Mouse (Mus musculus): Measurements from ENCODE around the gene Cpxm2. TPM values are rescaled to one million over a fixed set of nuclear protein-coding genes. Genes with fewer than 3 reads are reported as not detected.

The Cpxm2 gene
- polyA plus RNA-seq, 1 experiment from 2014 or later = 0.61 TPM

GRCm38 (mm10) chr7:132174296-132174695, 19.8 kb upstream of the Cpxm2 start:
- ATAC-seq (no peak), DNase-seq (ENCODE audit: low spot score) (no peak)
- no peak overlapping the region for H3K27ac ChIP-seq (ENCODE audit: low read length)
- WGBS = 84% methylated on average over 2 of the region's 2 CpGs
- H3K4me3 ChIP-seq (ENCODE audit: low read depth, low read length) = no peak overlapping the region
- H3K9me3 ChIP-seq (ENCODE audit: low read length) = no peaks in the 10 kb centered on the region
- no peaks in the 10 kb centered on the region for H3K36me3 ChIP-seq (ENCODE audit: insufficient read depth, low read length)
- no peaks in the 10 kb centered on the region for H3K4me1 ChIP-seq (ENCODE audit: insufficient read depth, low read depth, low read length)
- no peak overlapping the region for H3K9ac ChIP-seq (replicated peaks; ENCODE audit: low read depth)
- H3K27me3 ChIP-seq (replicated peaks; ENCODE audit: insufficient read depth, low read length) = no peaks in the 10 kb centered on the region
- no peak overlapping the region for H3K4me2 ChIP-seq (replicated peaks; ENCODE audit: low read depth, low read length)
- TF ChIP-seq EP300 (IDR thresholded peaks at IDR 0.05) = no peak
- no peak for TF ChIP-seq CTCF (IDR thresholded peaks at IDR 0.05)

DNA sequence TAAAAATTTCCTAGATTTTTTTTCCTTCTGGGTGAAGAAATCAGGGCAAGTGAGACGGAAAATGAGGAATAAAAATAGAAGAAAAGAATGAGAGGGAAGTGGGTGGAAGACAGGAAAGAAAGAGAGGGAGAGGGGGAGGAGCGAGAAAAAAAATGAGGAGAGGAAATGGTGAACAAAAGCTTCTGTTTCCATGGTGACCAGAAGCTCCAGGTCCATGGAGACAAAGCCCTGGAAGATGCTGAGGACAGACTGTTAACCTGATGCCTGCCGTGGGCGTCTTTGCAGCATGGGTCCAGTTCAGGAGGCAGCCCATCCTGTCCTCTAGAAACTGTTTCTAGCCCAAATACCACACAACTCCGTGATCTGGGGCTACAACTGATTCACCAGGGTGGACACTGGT, 17.7 kb upstream of the Cpxm2 start:
- Histone ChIP-seq H3K4me1 (ENCODE audit: insufficient read depth, low read depth, low read length) (no peaks in the 10 kb centered on the region), H3K4me2 (replicated peaks; ENCODE audit: low read depth, low read length) (no peak overlapping the region), H3K9ac (replicated peaks; ENCODE audit: low read depth) (no peak overlapping the region), H3K4me3 (ENCODE audit: low read depth, low read length) (no peak overlapping the region), H3K36me3 (ENCODE audit: insufficient read depth, low read length) (no peaks in the 10 kb centered on the region), H3K27ac (ENCODE audit: low read length) (no peak overlapping the region), H3K9me3 (ENCODE audit: low read length) (no peaks in the 10 kb centered on the region), H3K27me3 (replicated peaks; ENCODE audit: insufficient read depth, low read length) (no peaks in the 10 kb centered on the region)
- 72% methylated on average over 5 of the region's 5 CpGs for WGBS
- DNase-seq (ENCODE audit: low spot score) (no peak), ATAC-seq (no peak)
- no peak for TF ChIP-seq EP300 (IDR thresholded peaks at IDR 0.05)
- no peak for TF ChIP-seq CTCF (IDR thresholded peaks at IDR 0.05)

- TF ChIP-seq EP300 (IDR thresholded peaks at IDR 0.05) = no peak
- TF ChIP-seq CTCF (IDR thresholded peaks at IDR 0.05) = no peak
- no peak for ATAC-seq
- Histone ChIP-seq H3K27me3 (replicated peaks; ENCODE audit: insufficient read depth, low read length) (no peaks in the 10 kb centered on the region), H3K4me2 (replicated peaks; ENCODE audit: low read depth, low read length) (no peak overlapping the region), H3K9ac (replicated peaks; ENCODE audit: low read depth) (no peak overlapping the region), H3K9me3 (ENCODE audit: low read length) (no peaks in the 10 kb centered on the region), H3K4me1 (ENCODE audit: insufficient read depth, low read depth, low read length) (no peaks in the 10 kb centered on the region), H3K4me3 (ENCODE audit: low read depth, low read length) (no peak overlapping the region), H3K36me3 (ENCODE audit: insufficient read depth, low read length) (no peaks in the 10 kb centered on the region), H3K27ac (ENCODE audit: low read length) (no peak overlapping the region)
- no peak for DNase-seq (ENCODE audit: low spot score)
- 42% methylated on average over 5 of the region's 5 CpGs for WGBS
Observed at GRCm38 (mm10) chr7:132171716-132172115, 17.2 kb upstream of the Cpxm2 start.

GRCm38 (mm10) chr7:132169419-132170169, 15.1 kb upstream of the Cpxm2 start:
- ATAC-seq (no peak), DNase-seq (ENCODE audit: low spot score) (no peak)
- TF ChIP-seq EP300 (IDR thresholded peaks at IDR 0.05) = no peak
- no peak for TF ChIP-seq CTCF (IDR thresholded peaks at IDR 0.05)
- H3K36me3 ChIP-seq (ENCODE audit: insufficient read depth, low read length) = no peaks in the 10 kb centered on the region
- H3K27ac ChIP-seq (ENCODE audit: low read length) = no peak overlapping the region
- H3K4me3 ChIP-seq (ENCODE audit: low read depth, low read length) = no peak overlapping the region
- no peak overlapping the region for H3K4me2 ChIP-seq (replicated peaks; ENCODE audit: low read depth, low read length)
- no peaks in the 10 kb centered on the region for H3K4me1 ChIP-seq (ENCODE audit: insufficient read depth, low read depth, low read length)
- no peaks in the 10 kb centered on the region for H3K9me3 ChIP-seq (ENCODE audit: low read length)
- 53% methylated on average over 7 of the region's 7 CpGs for WGBS
- H3K9ac ChIP-seq (replicated peaks; ENCODE audit: low read depth) = no peak overlapping the region
- no peaks in the 10 kb centered on the region for H3K27me3 ChIP-seq (replicated peaks; ENCODE audit: insufficient read depth, low read length)

DNA sequence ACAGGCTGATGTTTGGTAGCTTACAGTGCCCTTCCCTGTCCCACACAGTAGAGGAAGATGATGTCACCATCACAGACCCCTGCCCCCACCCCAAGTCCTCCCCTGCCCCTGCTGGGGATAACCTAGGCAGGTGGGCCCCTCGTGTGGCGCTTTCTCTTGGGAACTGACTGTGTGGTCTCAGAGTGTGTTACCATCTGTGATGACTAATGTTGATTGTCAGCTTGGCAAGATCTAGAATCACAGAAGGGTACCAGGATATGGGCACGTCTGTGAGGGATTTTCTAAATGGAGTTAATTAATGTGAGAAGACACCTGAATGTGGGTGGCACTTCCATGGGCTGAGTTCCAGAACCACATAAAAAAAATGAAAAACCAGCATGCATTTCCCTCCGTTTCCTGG, 12.7 kb upstream of the Cpxm2 start:
- Histone ChIP-seq H3K27me3 (replicated peaks; ENCODE audit: insufficient read depth, low read length) (no peaks in the 10 kb centered on the region), H3K9me3 (ENCODE audit: low read length) (no peaks in the 10 kb centered on the region), H3K36me3 (ENCODE audit: insufficient read depth, low read length) (no peaks in the 10 kb centered on the region), H3K27ac (ENCODE audit: low read length) (no peak overlapping the region), H3K4me2 (replicated peaks; ENCODE audit: low read depth, low read length) (no peak overlapping the region), H3K4me3 (ENCODE audit: low read depth, low read length) (no peak overlapping the region), H3K4me1 (ENCODE audit: insufficient read depth, low read depth, low read length) (no peaks in the 10 kb centered on the region), H3K9ac (replicated peaks; ENCODE audit: low read depth) (no peak overlapping the region)
- 69% methylated on average over 4 of the region's 4 CpGs for WGBS
- DNase-seq (ENCODE audit: low spot score) (no peak), ATAC-seq (no peak)
- TF ChIP-seq CTCF (IDR thresholded peaks at IDR 0.05) (no peak), EP300 (IDR thresholded peaks at IDR 0.05) (no peak)

GRCm38 (mm10) chr7:132162254-132162653, 7.7 kb upstream of the Cpxm2 start:
- DNase-seq (ENCODE audit: low spot score) = no peak
- 85% methylated on average over 3 of the region's 3 CpGs for WGBS
- H3K4me1 ChIP-seq (ENCODE audit: insufficient read depth, low read depth, low read length) = no peaks in the 10 kb centered on the region
- H3K27me3 ChIP-seq (replicated peaks; ENCODE audit: insufficient read depth, low read length) = no peaks in the 10 kb centered on the region
- no peak for TF ChIP-seq EP300 (IDR thresholded peaks at IDR 0.05)
- no peak overlapping the region for H3K27ac ChIP-seq (ENCODE audit: low read length)
- no peak for ATAC-seq
- no peaks in the 10 kb centered on the region for H3K9me3 ChIP-seq (ENCODE audit: low read length)
- H3K9ac ChIP-seq (replicated peaks; ENCODE audit: low read depth) = no peak overlapping the region
- H3K36me3 ChIP-seq (ENCODE audit: insufficient read depth, low read length) = no peaks in the 10 kb centered on the region
- H3K4me3 ChIP-seq (ENCODE audit: low read depth, low read length) = no peak overlapping the region
- H3K4me2 ChIP-seq (replicated peaks; ENCODE audit: low read depth, low read length) = no peak overlapping the region

Measured in lung, postnatal 0 days (tissue).